Mouse (Mus musculus) E14TG2a.4 (cell line): Measurements from ENCODE around the gene Ifit2.

Experiments
- CTCF ChIP-seq: conservative IDR thresholded peaks from 2 replicates; pipeline ENCODE4 v1.5.1; 2014; ENCODE audit warnings: low read length
- NANOG ChIP-seq: IDR thresholded peaks from 2 replicates; pipeline ENCODE4 v1.6.1; 2014; ENCODE audit warnings: borderline replicate concordance, low read length, mixed read lengths
- POU5F1 ChIP-seq: IDR thresholded peaks from 2 replicates; pipeline ENCODE4 v1.6.1; 2014; ENCODE audit warnings: low read length, borderline replicate concordance

DNA sequence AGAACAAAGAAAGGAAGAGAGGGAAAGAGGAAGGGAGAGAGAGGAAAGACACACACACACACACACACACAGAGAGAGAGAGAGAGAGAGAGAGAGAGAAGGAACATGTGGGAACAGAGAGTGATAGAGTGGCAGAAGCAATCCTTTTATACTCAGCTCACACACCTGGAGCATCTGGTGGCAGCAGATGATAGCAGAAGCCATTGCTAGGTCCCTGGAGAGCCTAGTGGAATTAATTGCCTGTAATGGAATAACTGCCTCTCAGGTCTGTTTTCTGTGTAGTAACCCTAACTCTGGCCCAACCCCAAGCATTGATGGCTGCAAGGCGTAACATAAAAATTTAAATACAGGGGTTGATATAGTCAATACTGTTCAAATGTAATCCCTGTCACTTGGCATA is 20.6 kb downstream of the Ifit2 start:
- TF ChIP-seq CTCF (no peak), POU5F1 (no peak), NANOG (no peak)
